Mouse (Mus musculus) liver, embryonic 18 days (tissue): ENCODE measurements around the gene Atf2. TPM values are rescaled to one million over a fixed set of nuclear protein-coding genes. Genes with fewer than 3 reads are reported as not detected.

Experiments
- polyA plus RNA-seq: library from polyadenylated mRNA; depleted of rRNA; stranded (reverse); fragments of >200 nt; gene quantifications from 2 replicates; pipeline ENCODE4 v1.2.3, GENCODE M21; 2012; rRNA removed

The Atf2 gene
- 9.0 and 9.3 TPM in 2 replicates for polyA plus RNA-seq

DNA sequence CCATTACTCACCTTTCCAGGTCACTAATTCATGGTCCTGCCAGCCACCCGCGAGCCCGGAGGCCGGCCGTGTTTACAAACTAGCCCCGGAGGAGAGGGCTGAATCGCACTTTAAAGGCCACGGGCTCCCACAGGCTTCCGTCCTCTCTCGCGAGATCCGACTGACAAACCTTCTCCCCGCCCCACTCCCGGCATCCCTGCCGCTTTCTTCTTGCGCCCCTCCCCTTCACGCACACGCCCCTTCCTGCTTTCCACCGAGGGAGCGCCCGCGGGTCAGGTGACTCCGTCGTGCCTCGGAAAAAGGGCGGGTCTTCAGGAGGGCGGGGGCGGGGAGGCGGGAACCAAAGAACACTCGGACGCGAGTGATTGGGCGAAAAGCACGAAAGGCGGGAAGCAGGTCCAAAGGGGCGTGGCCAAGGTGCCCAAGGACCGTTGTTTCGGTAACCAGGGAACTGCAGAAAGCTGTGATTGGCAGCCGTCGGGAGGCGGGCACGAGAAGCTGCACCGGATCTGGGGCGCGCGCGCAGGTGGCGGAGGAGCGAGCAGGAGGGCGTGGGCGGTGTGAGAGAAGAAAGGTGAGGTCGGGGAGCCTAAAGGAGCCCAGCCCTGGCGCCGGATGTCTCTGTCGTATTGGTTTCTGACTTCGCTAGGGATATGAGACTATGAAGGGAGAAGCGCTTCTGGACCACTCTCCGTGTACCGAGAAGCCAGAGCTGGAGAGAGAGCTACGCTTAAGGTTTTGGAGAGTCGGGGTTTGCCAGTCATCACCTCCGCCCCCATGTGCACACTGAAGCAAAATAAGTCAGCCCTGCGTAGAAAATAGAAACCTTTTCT lies at the start of gene Atf2:
Gene Atf2 (minus strand): TSS at position 176 of the 833 bp plus-strand sequence.

DNA sequence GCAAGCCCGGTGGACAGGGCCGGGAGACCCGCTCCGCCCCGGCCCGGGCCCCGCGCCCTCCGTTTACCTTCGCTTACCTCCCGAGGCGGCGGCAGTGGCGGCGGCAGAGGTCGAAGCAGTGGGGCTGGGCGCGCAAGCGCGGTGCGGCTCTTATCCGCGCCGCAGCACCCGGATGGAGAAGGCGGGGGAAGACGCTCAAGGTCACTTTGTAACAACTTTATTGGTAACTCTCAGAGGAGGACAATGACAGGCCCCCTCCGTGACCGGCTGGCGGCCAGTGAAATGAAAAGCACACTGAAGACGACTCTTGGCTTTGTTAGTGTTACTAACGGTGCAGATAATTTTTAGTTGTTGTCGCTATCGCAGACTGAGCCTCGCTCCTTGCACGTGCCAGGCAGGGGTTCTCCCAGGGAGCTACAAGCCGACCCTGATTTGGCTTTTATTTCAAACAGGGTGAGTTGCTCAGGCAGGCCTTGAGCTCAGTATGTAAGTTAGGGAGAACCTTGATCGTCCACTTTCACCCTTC lies 18.8 kb upstream of the Atf2 start, which contains the start of gene Atp5g3:
Gene Atp5g3 (minus strand): TSS at position 152 of the 526 bp plus-strand sequence.

DNA sequence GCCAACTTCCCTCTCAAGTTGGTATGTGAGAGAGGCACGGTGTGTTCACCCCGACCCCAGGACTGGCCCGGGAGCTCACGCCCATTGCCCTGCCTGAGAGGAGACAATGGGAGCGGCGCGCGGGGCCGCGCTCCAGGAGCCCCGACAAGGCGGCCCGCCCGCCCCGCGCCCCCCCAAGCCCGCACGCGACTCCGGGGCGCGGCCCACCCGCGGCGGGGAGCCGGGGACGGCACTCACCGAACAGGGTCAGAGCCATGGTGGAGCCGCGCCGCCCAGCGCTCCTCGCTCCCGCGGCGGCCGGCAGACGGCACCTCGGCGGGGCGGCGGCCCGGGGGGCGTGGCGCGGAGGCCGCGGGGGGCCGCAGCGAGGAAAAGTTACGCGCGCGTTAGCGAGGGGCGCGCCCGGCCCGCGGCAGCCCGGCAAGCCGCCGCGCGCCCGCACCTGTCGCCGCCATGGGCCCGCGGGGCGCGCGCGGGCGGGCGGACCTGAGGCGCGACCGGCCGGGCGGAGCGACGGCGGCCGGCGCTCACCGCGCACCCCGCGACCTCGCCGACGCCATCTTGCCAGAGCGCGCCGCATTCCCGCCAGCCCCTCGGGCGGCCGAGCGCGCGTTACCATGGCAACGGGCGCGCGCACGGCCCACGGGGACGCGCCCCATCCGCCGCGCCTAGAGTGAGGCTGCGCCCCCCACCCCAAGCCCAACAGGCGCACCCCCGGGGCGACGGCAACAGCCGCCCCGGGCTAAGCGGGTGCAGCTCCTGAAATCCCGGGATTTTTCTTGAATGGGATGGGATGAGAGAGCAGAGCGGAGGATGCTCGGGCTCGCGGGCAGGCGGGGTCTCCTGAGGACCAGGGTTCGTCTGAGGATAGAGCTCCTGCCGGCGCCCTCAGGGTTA lies 117.4 kb downstream of the Atf2 start, which contains the start of gene Chn1:
Gene Chn1 (minus strand): TSS at position 561 of the 897 bp plus-strand sequence.

Other genes with a start within 250 kb of the Atf2 start
- gene Chn1, start 117.3 kb downstream of the Atf2 start, polyA plus RNA-seq, result 0.81 and 0.82 TPM in 2 replicates
- gene Atp5g3, start 18.7 kb upstream of the Atf2 start, polyA plus RNA-seq, result 553 and 580 TPM in 2 replicates